Mouse (Mus musculus) CD4-positive, CD25-positive, alpha-beta regulatory T cell, adult 4 months (primary cell): Measurements from ENCODE around the gene Snapin. TPM values are rescaled to one million over a fixed set of nuclear protein-coding genes. Genes with fewer than 3 reads are reported as not detected.

Experiments
- ATAC-seq: one replicate; pipeline ENCODE4 v1.8.0; 2017
- polyA plus RNA-seq, 2 experiments: library from polyadenylated mRNA; unstranded; fragments of 100-300 nt; shearing (Covaris generic); gene quantifications; one replicate each; pipeline ENCODE4 v1.2.1; 2017

Snapin gene
- 10 to 100 TPM; 60.4 to 65.0 TPM for polyA plus RNA-seq

- ATAC-seq, result peak; percentile 97
These were observed at the start of gene Snapin for GRCm38 (mm10) chr3:90490696-90491256. Gene Snapin, minus strand, starts transcription at chr3:90491033.

GRCm38 (mm10) chr3:90537905-90538296, 47.1 kb upstream of the Snapin start:
- no peak for ATAC-seq

DNA sequence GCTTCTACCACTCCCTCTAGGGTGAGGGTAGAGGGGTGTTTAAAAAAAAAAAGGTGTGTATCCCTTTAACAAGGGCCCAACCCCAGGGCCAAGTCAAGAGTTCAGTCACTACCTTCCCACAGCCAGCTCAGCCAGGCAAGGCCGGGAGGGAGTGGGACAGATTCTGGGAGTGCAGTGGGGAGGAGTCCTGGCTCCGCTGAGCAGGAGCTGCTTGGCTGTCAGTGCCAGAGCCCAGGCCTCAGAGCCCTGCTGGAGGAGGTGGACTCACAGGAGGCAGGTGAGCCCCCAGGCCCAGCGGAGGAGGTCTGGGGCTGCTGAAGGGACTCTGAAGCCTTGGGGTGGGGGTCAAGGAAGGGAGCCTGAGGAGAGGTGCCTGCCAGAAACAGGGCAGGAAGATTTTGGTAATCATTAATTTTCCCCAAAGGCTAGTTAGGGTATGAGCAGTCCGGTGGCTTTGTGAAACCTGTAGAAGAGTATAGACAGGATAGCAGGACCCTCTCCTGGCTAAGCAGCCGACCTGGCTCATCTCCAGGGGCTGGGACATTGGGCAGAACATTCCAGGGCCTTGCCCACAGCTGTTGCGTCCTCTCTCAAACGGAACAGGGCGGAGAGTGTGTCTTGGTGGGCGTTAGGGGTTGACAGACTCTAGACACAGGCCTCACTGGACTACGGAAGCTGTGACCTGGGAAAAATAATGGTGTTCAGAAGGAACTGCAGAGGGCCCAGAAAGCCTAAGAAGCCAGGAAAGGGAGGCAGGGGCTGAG, 46.5 kb upstream of the Snapin start, which contains the start of gene S100a16:
Gene S100a16 (plus strand): TSS at position 114 of the 764 bp plus-strand sequence.
- ATAC-seq, result no peak

GRCm38 (mm10) chr3:90535446-90535845, 44.6 kb upstream of the Snapin start:
- ATAC-seq, result no peak

DNA sequence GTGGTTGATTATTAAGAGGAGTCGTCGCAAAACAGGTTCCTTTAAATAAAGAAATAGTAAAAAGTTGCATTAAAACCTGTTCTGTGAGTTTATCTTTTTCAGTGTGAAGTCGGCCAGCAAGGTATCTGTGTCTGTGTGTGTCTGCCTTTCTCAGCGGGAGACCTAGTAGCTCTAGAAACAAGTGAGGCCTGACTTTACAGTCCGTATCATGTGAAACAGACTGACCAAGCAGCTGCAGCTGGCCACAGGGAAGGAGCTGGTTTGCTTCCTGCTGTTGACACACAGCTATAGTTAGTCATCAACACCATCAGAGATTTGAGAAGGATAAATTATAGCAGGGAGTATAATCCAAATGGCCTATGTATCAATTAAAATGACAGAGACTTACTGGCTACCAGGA, 40.9 kb upstream of the Snapin start:
- no peak for ATAC-seq

- no peak for ATAC-seq
These were observed 36.5 kb upstream of the Snapin start for GRCm38 (mm10) chr3:90527291-90527873.

- no peak for ATAC-seq
These were observed 35.7 kb upstream of the Snapin start, which contains the start of gene S100a14 for GRCm38 (mm10) chr3:90526580-90526979. Gene S100a14, plus strand, starts transcription at chr3:90526856.

DNA sequence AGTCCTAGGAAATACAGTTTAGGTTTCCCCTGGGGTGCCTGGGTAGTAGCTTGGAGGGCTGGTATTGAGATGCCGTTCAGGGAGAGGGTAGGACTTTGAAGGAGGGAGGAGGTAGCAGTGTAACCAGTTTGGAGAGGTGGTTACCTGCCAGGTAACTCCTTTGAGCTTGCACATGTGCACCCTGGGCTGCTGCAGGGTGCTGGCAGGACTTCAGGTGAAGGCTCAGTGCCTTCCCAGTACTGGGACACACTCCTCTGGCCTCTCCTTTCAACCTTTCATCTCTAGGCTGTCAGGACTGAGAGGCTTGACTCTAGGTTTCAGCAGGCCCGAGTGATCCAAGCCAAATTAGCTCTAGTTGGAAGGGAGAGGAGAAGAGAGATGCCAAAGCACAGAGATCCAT, 35.2 kb upstream of the Snapin start:
- no peak for ATAC-seq

- ATAC-seq, result peak; percentile 58
These were observed 34.6 kb upstream of the Snapin start for GRCm38 (mm10) chr3:90525421-90525820.

DNA sequence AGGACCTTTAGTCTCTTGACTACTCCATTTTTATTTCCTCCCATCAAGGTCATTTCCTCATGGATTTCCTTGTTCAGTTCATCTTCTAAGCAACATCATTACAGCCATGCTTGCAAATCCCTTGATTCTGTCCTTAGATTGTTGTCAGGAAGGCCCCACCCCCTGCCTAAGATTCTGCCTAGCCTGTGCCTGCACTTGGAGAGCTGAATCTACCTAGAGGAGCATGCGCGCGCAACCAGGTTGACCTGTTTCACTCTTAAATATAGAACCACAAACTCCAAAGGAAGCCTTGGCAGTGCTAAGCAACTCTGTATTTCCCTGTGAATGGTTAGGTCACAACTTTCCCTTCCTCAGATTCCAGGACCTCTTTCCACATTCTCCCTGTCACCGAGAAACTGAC, 26.9 kb upstream of the Snapin start:
- no peak for ATAC-seq

- ATAC-seq, result no peak
These were observed 25.0 kb upstream of the Snapin start for GRCm38 (mm10) chr3:90515789-90516188.

DNA sequence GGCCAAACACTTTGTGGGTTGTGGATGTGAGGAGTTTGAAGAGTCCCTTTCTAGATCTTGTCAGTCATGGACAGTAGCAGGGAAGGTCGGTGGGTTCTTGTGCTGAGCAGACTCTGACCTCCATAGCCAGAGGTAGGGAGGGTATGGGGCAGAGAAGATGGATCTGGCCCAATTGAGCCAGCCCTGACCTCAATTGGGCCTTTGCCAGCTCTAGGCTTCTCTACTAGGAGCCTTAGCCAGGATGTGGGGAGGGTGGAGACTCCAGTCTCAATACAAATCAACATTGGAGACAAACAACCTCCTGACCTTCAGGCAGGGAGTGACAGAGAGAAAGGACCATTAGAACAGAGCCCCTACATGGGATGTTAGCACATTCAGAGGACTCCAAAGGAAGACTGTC, 24.4 kb upstream of the Snapin start:
- peak; percentile 24 for ATAC-seq

GRCm38 (mm10) chr3:90514691-90515090, 23.9 kb upstream of the Snapin start:
- ATAC-seq, result peak; percentile 87

DNA sequence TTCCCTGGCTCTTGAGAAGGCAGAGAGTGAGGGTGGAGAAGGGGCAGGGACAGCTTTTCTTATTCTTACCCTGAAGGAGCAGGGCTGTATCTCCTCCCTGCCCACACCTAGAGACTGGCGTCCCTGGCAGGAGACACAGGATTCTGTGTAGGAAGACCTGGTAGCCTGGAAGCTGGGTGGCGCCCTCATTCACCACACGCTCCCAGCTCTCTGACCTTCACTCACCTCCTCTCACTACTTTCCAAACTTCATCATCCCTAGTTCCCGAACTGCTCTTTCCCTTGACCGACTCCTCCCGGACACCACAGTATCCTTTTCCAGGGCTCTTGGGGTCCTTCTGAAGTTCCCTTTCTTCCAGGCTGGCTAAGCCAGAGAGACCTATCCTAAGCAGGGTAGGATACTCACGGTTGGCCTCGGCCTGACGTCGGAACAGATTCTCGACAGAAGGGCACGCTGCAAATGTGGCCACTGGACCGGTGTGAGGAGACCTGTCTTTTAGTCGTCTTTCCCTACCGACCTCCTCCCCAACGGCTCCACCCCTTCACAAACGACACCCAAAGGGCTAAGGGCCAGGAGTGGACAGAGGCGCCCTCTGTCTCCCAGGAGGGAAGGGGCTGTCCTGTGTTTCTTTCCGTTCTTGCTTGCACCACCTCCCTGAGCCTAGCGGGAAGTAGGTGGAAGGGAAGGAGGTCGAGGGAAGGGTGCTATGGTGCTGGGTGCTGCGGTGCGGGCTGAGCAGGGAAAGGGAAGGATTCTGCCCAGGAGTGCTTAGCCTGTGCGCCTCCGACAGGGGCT, 23.2 kb upstream of the Snapin start, which contains the start of the genes S100a1 and S100a13:
Gene S100a1 (minus strand): TSS at position 597 of the 795 bp plus-strand sequence.
Gene S100a13 (plus strand): TSS at position 640 of the 795 bp plus-strand sequence.
- peak; percentile 13 for ATAC-seq

DNA sequence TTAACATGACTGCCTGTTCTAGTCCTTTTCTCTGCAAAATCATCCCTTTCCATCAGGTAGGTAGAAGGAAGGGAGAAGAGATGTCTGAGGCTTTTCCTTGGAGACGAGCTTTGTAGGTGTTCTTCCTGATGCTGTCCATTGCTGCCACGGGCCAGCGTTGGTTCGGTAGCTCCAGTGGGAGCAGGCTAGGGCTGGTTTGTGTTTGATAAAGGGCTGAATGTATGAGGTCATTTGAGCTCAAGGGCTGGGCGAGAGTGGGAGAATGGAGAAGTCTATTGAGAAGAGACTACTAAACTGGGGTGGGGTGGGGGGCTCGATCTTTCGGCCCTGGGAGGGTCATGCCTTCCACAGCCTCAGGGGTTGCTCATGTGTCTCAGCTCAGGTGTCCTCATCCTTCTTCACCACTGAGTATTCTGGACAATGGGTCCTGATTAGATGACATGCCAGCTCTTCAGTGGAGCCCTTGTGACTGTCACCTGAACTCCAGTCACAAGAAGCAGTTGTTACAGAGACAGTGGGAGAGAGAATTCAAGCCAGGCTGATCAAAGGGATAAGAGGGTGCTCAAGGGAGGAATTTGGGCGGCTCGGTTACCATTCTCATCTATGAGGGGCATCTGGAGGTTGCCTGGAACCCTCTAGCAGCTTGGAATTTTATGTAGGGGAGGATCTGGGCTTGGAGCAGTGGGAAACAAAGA, 22.3 kb upstream of the Snapin start:
- no peak for ATAC-seq

- ATAC-seq, result no peak
These were observed 21.4 kb upstream of the Snapin start for GRCm38 (mm10) chr3:90512276-90512675.

DNA sequence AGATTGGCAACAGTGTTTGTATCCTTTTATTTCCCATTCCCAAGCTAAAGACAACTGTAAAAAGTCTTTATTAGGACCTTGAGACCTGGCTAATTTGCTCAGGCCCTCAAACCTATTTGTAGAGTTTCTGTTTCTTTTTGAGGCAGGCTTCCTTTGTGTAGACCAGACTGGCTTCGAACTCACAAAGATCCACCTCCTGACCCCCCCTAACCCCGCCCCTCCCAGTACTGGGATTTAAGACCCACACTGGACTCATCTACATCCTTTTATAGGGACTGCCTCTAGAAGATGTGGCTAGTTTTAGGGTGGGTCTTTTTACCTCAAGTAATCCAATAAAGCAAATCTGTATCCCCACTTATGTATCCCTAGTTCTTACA, 18.9 kb upstream of the Snapin start:
- ATAC-seq, result peak; percentile 27

DNA sequence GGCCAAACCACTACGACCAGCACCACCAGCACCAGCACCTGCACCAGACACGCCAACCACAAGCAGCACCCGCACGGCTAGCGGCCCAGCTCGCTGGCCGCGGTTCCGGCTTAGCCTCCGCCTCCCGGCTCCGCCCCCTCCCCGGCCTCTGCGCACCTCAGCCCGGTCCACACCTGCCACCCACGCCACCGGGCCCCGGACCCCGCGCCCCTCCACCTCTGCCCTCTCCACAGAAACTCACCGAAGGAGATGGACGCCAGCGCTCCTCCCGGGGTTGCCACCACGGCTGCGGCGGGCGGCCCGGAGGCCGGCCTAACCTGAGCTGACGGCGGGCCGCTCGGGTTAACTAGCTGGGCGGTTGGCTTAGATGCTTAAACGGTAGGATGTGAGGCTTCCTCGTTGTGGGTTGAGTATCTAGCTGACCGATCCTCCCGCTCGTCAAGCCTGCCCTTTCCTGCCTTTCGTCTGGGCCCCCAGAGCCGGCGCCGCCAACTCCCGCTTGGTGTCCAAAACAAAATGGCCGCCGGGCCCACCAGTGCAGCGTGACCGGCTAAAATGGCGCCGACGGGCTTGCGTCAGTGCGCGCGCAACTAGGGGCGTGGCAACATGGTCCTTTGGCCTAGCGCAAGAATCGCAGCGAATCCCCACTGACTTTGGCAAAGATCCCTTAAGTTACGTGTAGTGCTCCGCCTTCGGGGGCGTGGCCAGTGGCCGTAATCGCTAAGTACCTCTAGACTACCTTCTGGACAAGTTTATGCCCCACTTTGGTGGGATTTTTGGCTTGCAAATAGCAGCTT, 18.3 kb upstream of the Snapin start, which contains the start of gene Chtop:
Gene Chtop (minus strand): TSS at position 549 of the 797 bp plus-strand sequence.
- ATAC-seq, result peak; percentile 92

- no peak for ATAC-seq
These were observed 17.6 kb upstream of the Snapin start for GRCm38 (mm10) chr3:90508287-90508949.

DNA sequence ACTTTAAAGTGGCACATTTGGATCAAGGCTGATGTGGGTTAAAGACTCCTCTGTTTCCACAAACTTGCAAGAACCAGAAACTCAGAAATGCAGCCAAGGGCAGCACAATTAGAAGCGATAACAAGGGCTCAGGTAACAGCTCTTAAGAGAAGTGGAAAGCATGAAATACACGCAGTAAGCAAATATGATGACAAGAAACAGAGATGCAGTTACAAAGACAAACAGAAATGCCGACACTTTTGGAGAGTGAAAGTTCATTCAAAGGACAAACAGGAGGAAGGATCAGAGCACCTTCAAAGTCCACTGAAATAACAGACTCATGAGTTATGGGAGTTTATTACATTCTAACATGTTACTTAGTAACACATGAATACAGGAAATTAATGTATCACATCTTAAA, 15.5 kb upstream of the Snapin start:
- ATAC-seq, result no peak

DNA sequence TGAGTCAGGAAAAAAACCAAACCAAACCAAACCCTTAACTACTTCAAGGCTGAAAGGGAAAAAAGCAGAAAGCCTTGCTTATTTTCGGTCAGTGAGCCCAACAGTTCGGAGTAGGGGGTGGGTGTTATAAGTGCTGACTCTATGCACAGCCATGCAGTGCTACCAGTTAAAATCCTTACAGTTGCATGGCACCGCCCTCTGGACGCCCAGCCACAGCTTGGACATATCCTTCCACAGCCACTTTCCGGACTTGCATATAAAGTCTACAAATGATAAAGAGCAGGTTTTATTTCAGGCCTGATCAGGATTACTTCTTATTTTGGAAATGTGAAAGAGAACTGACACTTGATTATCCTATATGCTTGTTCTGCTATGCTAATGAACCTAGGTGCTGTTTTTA, 14.4 kb upstream of the Snapin start:
- ATAC-seq, result no peak
